26 mouse cellular contexts compared by ENCODE assay signal in genomic region chr1:171661482-171661881, GRCm38 (mm10). TPM values are rescaled to one million over a fixed set of nuclear protein-coding genes. Genes with fewer than 3 reads are reported as not detected.
"Had no signal": no experiment of that assay in that cellular context is flagged by ENCODE, and none has a peak within 500 bp of the region (broad histone marks: within the 10 kb centered on the region; RNA-seq: fewer than 3 reads in every experiment).

No protein-coding gene starts in this region.

- H3K4me3 ChIP-seq: kidney, embryonic 15.5 days; limb, embryonic 10.5 days; limb, embryonic 13.5 days; liver, embryonic 12.5 days; liver, embryonic 15.5 days; lung, embryonic 15.5 days; midbrain, embryonic 12.5 days; midbrain, embryonic 15.5 days; neural tube, embryonic 12.5 days; neural tube, embryonic 15.5 days; stomach, embryonic 15.5 days had no signal

- H3K27ac ChIP-seq: kidney, embryonic 15.5 days; limb, embryonic 10.5 days; limb, embryonic 13.5 days; liver, embryonic 12.5 days; liver, embryonic 15.5 days; lung, embryonic 15.5 days; midbrain, embryonic 12.5 days; midbrain, embryonic 15.5 days; neural tube, embryonic 12.5 days; neural tube, embryonic 15.5 days; stomach, embryonic 15.5 days had no signal

- DNase-seq: kidney, adult 8-10 months; kidney, postnatal 10 days; kidney, postnatal 36 days; layer of hippocampus, adult 9-11 months; liver; lung, adult 18-20 months; lung, postnatal 10 days; lung, postnatal 36 days; right cerebral cortex, adult 18-20 months; right cerebral cortex, postnatal 14 days; right cerebral cortex, postnatal 4 days; thymus, postnatal 25 days had no signal

- ATAC-seq: liver, embryonic 12.5 days; midbrain, embryonic 15.5 days had no signal

RNA-seq across cellular contexts. Expression of gene Slamf7, which starts 8.6 kb away (rescaled TPM):
- total RNA-seq: layer of hippocampus, postnatal 25 days; left cerebral cortex, adult 18-20 months; left cerebral cortex, postnatal 25 days had no signal
- polyA plus RNA-seq: limb, embryonic 10.5 days; liver, embryonic 12.5 days; midbrain, embryonic 12.5 days; midbrain, embryonic 15.5 days; neural tube, embryonic 12.5 days had no signal

RNA-seq across cellular contexts. Expression of gene Ly9, which starts 54.3 kb away (rescaled TPM):
- total RNA-seq: left cerebral cortex, adult 18-20 months; left cerebral cortex, postnatal 25 days had no signal
- polyA plus RNA-seq: limb, embryonic 10.5 days; midbrain, embryonic 12.5 days; neural tube, embryonic 12.5 days had no signal
